Mouse (Mus musculus) embryonic facial prominence, embryonic 11.5 days (tissue): ENCODE data around the gene Foxn3. TPM values are rescaled to one million over a fixed set of nuclear protein-coding genes. Genes with fewer than 3 reads are reported as not detected.

Experiments used
- ATAC-seq: fragments of 200-750 bp; cut with Nextera tagmentation; replicated peaks from 2 replicates; pipeline ENCODE4 v1.8.0; 2017; ENCODE audit warnings: low read depth; ENCODE audit not compliant: insufficient number of reproducible peaks, low FRiP score, low TSS enrichment
- DNase-seq: peaks from one replicate; pipeline ENCODE4 v3.0.0-alpha.2; 2015; ENCODE audit warnings: low spot score
- H3K27ac ChIP-seq: fragments of 300-500 bp; sonication (generic); replicated peaks from 2 replicates; pipeline ENCODE4 v1.5.1; 2014; ENCODE audit warnings: mild to moderate bottlenecking, low read depth, low read length, control low read depth
- H3K27me3 ChIP-seq: fragments of 300-500 bp; sonication (generic); 2 replicates; pipeline ENCODE4 v1.6.1; 2014; ENCODE audit warnings: mild to moderate bottlenecking, low read length, moderate library complexity, mixed read lengths; ENCODE audit not compliant: control insufficient read depth, insufficient read depth
- H3K36me3 ChIP-seq: fragments of 300-500 bp; sonication (generic); replicated peaks from 2 replicates; pipeline ENCODE4 v1.6.1; 2014; ENCODE audit warnings: low read depth, mild to moderate bottlenecking, low read length, moderate library complexity, mixed read lengths; ENCODE audit not compliant: control insufficient read depth, insufficient read depth
- H3K4me1 ChIP-seq: fragments of 300-500 bp; sonication (generic); 2 replicates; pipeline ENCODE4 v1.6.1; 2014; ENCODE audit warnings: low read length, mixed read lengths; ENCODE audit not compliant: control insufficient read depth, insufficient read depth
- H3K4me2 ChIP-seq: fragments of 300-500 bp; sonication (generic); 2 replicates; pipeline ENCODE4 v1.6.1; 2014; ENCODE audit warnings: low read depth, mild to moderate bottlenecking, control low read depth, low read length, moderate library complexity
- H3K4me3 ChIP-seq: fragments of 300-500 bp; sonication (generic); 2 replicates; pipeline ENCODE4 v1.5.1; 2014; ENCODE audit warnings: low read depth, low read length, control low read depth
- H3K9ac ChIP-seq: fragments of 300-500 bp; sonication (generic); replicated peaks from 2 replicates; pipeline ENCODE4 v1.6.1; 2014; ENCODE audit warnings: mild to moderate bottlenecking, control low read depth, low read length
- H3K9me3 ChIP-seq: fragments of 300-500 bp; sonication (generic); replicated peaks from 2 replicates; pipeline ENCODE4 v1.6.1; 2016; ENCODE audit warnings: mild to moderate bottlenecking, low read length, inconsistent platforms, mixed read lengths; ENCODE audit not compliant: control insufficient read depth
- WGBS: fragments of 180-500 bp; shearing (Covaris S2); extraction: QIAGEN DNeasy Blood & Tissue Kit; methylation state at CpG from one replicate; pipeline ENCODE4 v1.1.7; 2014; 5-methylcytosine and 5-hydroxymethylcytosine counted together
- polyA plus RNA-seq: library from polyadenylated mRNA; unstranded; fragments of >200 nt; fragmentation: Nextera tagmentation; extraction: Ambion mirVana; gene quantifications from 2 replicates; pipeline ENCODE4 v1.2.1, GENCODE M21; 2014

Foxn3 gene
- polyA plus RNA-seq, 1 experiment from 2014 or later, result 80.5 TPM

- no peak for DNase-seq
- H3K27me3 ChIP-seq, result no peaks in the 10 kb centered on the region
- no peak overlapping the region for H3K9ac ChIP-seq
- WGBS, result 82% methylated on average over 4 of the region's 4 CpGs
- H3K9me3 ChIP-seq, result no peaks in the 10 kb centered on the region
- H3K4me3 ChIP-seq, result no peak overlapping the region
- H3K27ac ChIP-seq, result no peak overlapping the region
- no peak overlapping the region for H3K4me2 ChIP-seq
- ATAC-seq, result no peak
- H3K4me1 ChIP-seq, result no peaks in the 10 kb centered on the region
- H3K36me3 ChIP-seq, result no peaks in the 10 kb centered on the region
Observed at GRCm38 (mm10) chr12:99453797-99454196, 109.6 kb downstream of the Foxn3 start.

- no peak overlapping the region for H3K9ac ChIP-seq
- H3K36me3 ChIP-seq, result no peaks in the 10 kb centered on the region
- H3K9me3 ChIP-seq, result no peaks in the 10 kb centered on the region
- 89% methylated on average over 6 of the region's 6 CpGs for WGBS
- H3K4me2 ChIP-seq, result no peak overlapping the region
- DNase-seq, result no peak
- H3K4me1 ChIP-seq, result no peaks in the 10 kb centered on the region
- no peaks in the 10 kb centered on the region for H3K27me3 ChIP-seq
- no peak overlapping the region for H3K4me3 ChIP-seq
- no peak overlapping the region for H3K27ac ChIP-seq
- no peak for ATAC-seq
Observed at GRCm38 (mm10) chr12:99450076-99450475, 113.3 kb downstream of the Foxn3 start.

GRCm38 (mm10) chr12:99447791-99448190 lies 115.6 kb downstream of the Foxn3 start:
- no peaks in the 10 kb centered on the region for H3K27me3 ChIP-seq
- DNase-seq, result no peak
- H3K36me3 ChIP-seq, result no peaks in the 10 kb centered on the region
- no peak overlapping the region for H3K4me3 ChIP-seq
- no peak overlapping the region for H3K9ac ChIP-seq
- no peak overlapping the region for H3K27ac ChIP-seq
- H3K4me2 ChIP-seq, result no peak overlapping the region
- H3K4me1 ChIP-seq, result no peaks in the 10 kb centered on the region
- ATAC-seq, result no peak
- H3K9me3 ChIP-seq, result no peaks in the 10 kb centered on the region
- WGBS, result 88% methylated on average over 5 of the region's 5 CpGs

- Histone ChIP-seq H3K9ac (no peak overlapping the region), H3K27ac (no peak overlapping the region), H3K4me2 (no peak overlapping the region), H3K9me3 (no peaks in the 10 kb centered on the region), H3K4me3 (no peak overlapping the region), H3K36me3 (no peaks in the 10 kb centered on the region), H3K27me3 (no peaks in the 10 kb centered on the region), H3K4me1 (no peaks in the 10 kb centered on the region)
- no peak for DNase-seq
- no peak for ATAC-seq
- 75% methylated on average over 6 of the region's 6 CpGs for WGBS
Observed at GRCm38 (mm10) chr12:99445018-99445674, 118.2 kb downstream of the Foxn3 start.

- DNase-seq (no peak), ATAC-seq (no peak)
- Histone ChIP-seq H3K27ac (no peak overlapping the region), H3K4me1 (no peaks in the 10 kb centered on the region), H3K4me2 (no peak overlapping the region), H3K9me3 (no peaks in the 10 kb centered on the region), H3K4me3 (no peak overlapping the region), H3K27me3 (no peaks in the 10 kb centered on the region), H3K9ac (no peak overlapping the region), H3K36me3 (no peaks in the 10 kb centered on the region)
- 94% methylated on average over 3 of the region's 3 CpGs for WGBS
Observed at GRCm38 (mm10) chr12:99442819-99443218, 120.6 kb downstream of the Foxn3 start.

GRCm38 (mm10) chr12:99440953-99441352 lies 122.4 kb downstream of the Foxn3 start:
- Histone ChIP-seq H3K9me3 (no peaks in the 10 kb centered on the region), H3K27ac (no peak overlapping the region), H3K4me2 (no peak overlapping the region), H3K27me3 (no peaks in the 10 kb centered on the region), H3K4me1 (no peaks in the 10 kb centered on the region), H3K36me3 (no peaks in the 10 kb centered on the region), H3K9ac (no peak overlapping the region), H3K4me3 (no peak overlapping the region)
- WGBS, result 77% methylated on average over 4 of the region's 4 CpGs
- DNase-seq (no peak), ATAC-seq (no peak)

- WGBS, result 71% methylated on average over 3 of the region's 3 CpGs
- H3K27me3 ChIP-seq, result no peaks in the 10 kb centered on the region
- H3K9ac ChIP-seq, result no peak overlapping the region
- H3K4me2 ChIP-seq, result no peak overlapping the region
- ATAC-seq, result no peak
- no peaks in the 10 kb centered on the region for H3K36me3 ChIP-seq
- no peaks in the 10 kb centered on the region for H3K9me3 ChIP-seq
- DNase-seq, result no peak
- H3K27ac ChIP-seq, result no peak overlapping the region
- H3K4me3 ChIP-seq, result no peak overlapping the region
- no peaks in the 10 kb centered on the region for H3K4me1 ChIP-seq
Observed at GRCm38 (mm10) chr12:99440022-99440421, 123.4 kb downstream of the Foxn3 start.

GRCm38 (mm10) chr12:99435189-99435588 lies 128.2 kb downstream of the Foxn3 start:
- WGBS, result 94% methylated on average over 4 of the region's 4 CpGs
- no peak overlapping the region for H3K9ac ChIP-seq
- no peak overlapping the region for H3K4me3 ChIP-seq
- H3K27me3 ChIP-seq, result no peaks in the 10 kb centered on the region
- no peak overlapping the region for H3K27ac ChIP-seq
- DNase-seq (no peak), ATAC-seq (no peak)
- no peaks in the 10 kb centered on the region for H3K36me3 ChIP-seq
- H3K4me2 ChIP-seq, result no peak overlapping the region
- H3K9me3 ChIP-seq, result no peaks in the 10 kb centered on the region
- no peaks in the 10 kb centered on the region for H3K4me1 ChIP-seq
